Mouse (Mus musculus): ENCODE measurements around the gene Exosc9. TPM values are rescaled to one million over a fixed set of nuclear protein-coding genes. Genes with fewer than 3 reads are reported as not detected.
A peak's percentile ranks its signal among the peaks of the same experiment; 100 is the strongest.
"Not testable (repeated sequence)": the region's sequence is repeated elsewhere in the genome, so short reads cannot be mapped to it uniquely, and the experiment has no call there.

The Exosc9 gene
- polyA plus RNA-seq, 1 experiment from 2014 or later = 84.8 TPM

- ATAC-seq (ENCODE audit: low FRiP score) = no peak
These were observed 11.3 kb downstream of the Exosc9 start for GRCm38 (mm10) chr3:36563666-36564065.

GRCm38 (mm10) chr3:36569836-36570235, 17.4 kb downstream of the Exosc9 start:
- ATAC-seq (ENCODE audit: low FRiP score) = no peak
- no peaks in the 10 kb centered on the region for H3K9me3 ChIP-seq
- H3K27ac ChIP-seq = no peak overlapping the region
- peaks cover 22% of the 10 kb centered on the region for H3K4me1 ChIP-seq (replicated peaks)
- H3K4me2 ChIP-seq = peak overlapping the region; percentile 100
- H3K9ac ChIP-seq = no peak overlapping the region
- peaks cover 40% of the 10 kb centered on the region for H3K36me3 ChIP-seq
- H3K4me3 ChIP-seq = no peak overlapping the region
- H3K27me3 ChIP-seq = no peaks in the 10 kb centered on the region
- WGBS = 93% methylated on average over 5 of the region's 5 CpGs

More at GRCm38 (mm10) chr3:36563666-36564065, 11.3 kb downstream of the Exosc9 start:
- Histone ChIP-seq H3K4me3 (no peak overlapping the region), H3K4me2 (no peak overlapping the region), H3K9ac (no peak overlapping the region), H3K9me3 (no peaks in the 10 kb centered on the region), H3K4me1 (replicated peaks) (no peaks in the 10 kb centered on the region), H3K36me3 (peaks cover 86% of the 10 kb centered on the region), H3K27me3 (no peaks in the 10 kb centered on the region), H3K27ac (no peak overlapping the region)
- 95% methylated on average over 3 of the region's 3 CpGs for WGBS

GRCm38 (mm10) chr3:36571361-36571826, 19.0 kb downstream of the Exosc9 start:
- no peak; the same call in none of the 2 replicates for ATAC-seq (ENCODE audit: low FRiP score)
- peak overlapping the region; percentile 100 for H3K4me2 ChIP-seq
- H3K4me3 ChIP-seq = peak overlapping the region; percentile 57
- H3K27ac ChIP-seq = peak overlapping the region; percentile 40; the same call in 1 of the 2 replicates
- no peaks in the 10 kb centered on the region for H3K27me3 ChIP-seq
- H3K4me1 ChIP-seq (replicated peaks) = peaks cover 22% of the 10 kb centered on the region
- peak overlapping the region; percentile 72 for H3K9ac ChIP-seq
- H3K36me3 ChIP-seq = peaks cover 31% of the 10 kb centered on the region
- WGBS = under 1% methylated on average over 46 of the region's 46 CpGs
- no peaks in the 10 kb centered on the region for H3K9me3 ChIP-seq

- H3K4me2 ChIP-seq = peak within 1 kb of the TSS; percentile 100
- peaks cover 22% of the 10 kb centered on the region for H3K4me1 ChIP-seq (replicated peaks)
- H3K4me3 ChIP-seq = peak within 1 kb of the TSS; percentile 57
- ATAC-seq (ENCODE audit: low FRiP score) = peak; percentile 100
- WGBS = under 1% methylated on average over 60 of the region's 60 CpGs
- peaks cover 26% of the 10 kb centered on the region for H3K36me3 ChIP-seq
- peak within 1 kb of the TSS; percentile 72 for H3K9ac ChIP-seq
- peak within 1 kb of the TSS; percentile 88 for H3K27ac ChIP-seq
- no peaks in the 10 kb centered on the region for H3K27me3 ChIP-seq
- H3K9me3 ChIP-seq = no peaks in the 10 kb centered on the region
These were observed 19.5 kb downstream of the Exosc9 start, which contains the start of gene Ccna2 for GRCm38 (mm10) chr3:36571827-36572378. TSS of gene Ccna2 (minus strand) at chr3:36572150.

GRCm38 (mm10) chr3:36598811-36599210, 46.4 kb downstream of the Exosc9 start:
- Histone ChIP-seq H3K36me3 (peaks cover 28% of the 10 kb centered on the region), H3K27ac (no peak overlapping the region), H3K9me3 (no peaks in the 10 kb centered on the region), H3K4me1 (replicated peaks) (no peaks in the 10 kb centered on the region), H3K4me3 (no peak overlapping the region), H3K4me2 (no peak overlapping the region), H3K9ac (no peak overlapping the region), H3K27me3 (no peaks in the 10 kb centered on the region)
- 77% methylated on average over 3 of the region's 3 CpGs for WGBS
- ATAC-seq (ENCODE audit: low FRiP score) = no peak

GRCm38 (mm10) chr3:36599773-36600172, 47.4 kb downstream of the Exosc9 start:
- not testable (repeated sequence) for ATAC-seq (ENCODE audit: low FRiP score)

GRCm38 (mm10) chr3:36605894-36606783, 53.7 kb downstream of the Exosc9 start:
- Histone ChIP-seq H3K36me3 (peaks cover 26% of the 10 kb centered on the region), H3K27me3 (no peaks in the 10 kb centered on the region), H3K27ac (no peak overlapping the region), H3K4me2 (no peak overlapping the region), H3K9me3 (no peaks in the 10 kb centered on the region), H3K4me3 (no peak overlapping the region), H3K9ac (no peak overlapping the region), H3K4me1 (replicated peaks) (no peaks in the 10 kb centered on the region)
- no peak for ATAC-seq (ENCODE audit: low FRiP score)
- 79% methylated on average over 7 of the region's 7 CpGs for WGBS

More at GRCm38 (mm10) chr3:36599773-36600172, 47.4 kb downstream of the Exosc9 start:
- H3K4me2 ChIP-seq; H3K4me1 ChIP-seq (replicated peaks); H3K27ac ChIP-seq; H3K4me3 ChIP-seq; H3K9me3 ChIP-seq; H3K9ac ChIP-seq; H3K27me3 ChIP-seq: not testable (repeated sequence)
- WGBS = 91% methylated on average over 8 of the region's 9 CpGs
- H3K36me3 ChIP-seq = peaks cover 26% of the 10 kb centered on the region

GRCm38 (mm10) chr3:36612687-36613086, 60.3 kb downstream of the Exosc9 start:
- Histone ChIP-seq H3K4me3 (peak overlapping the region; percentile 61), H3K27me3 (no peaks in the 10 kb centered on the region), H3K27ac (peak overlapping the region; percentile 82), H3K9me3 (no peaks in the 10 kb centered on the region), H3K4me2 (peak overlapping the region; percentile 60), H3K36me3 (peaks cover 6% of the 10 kb centered on the region), H3K4me1 (replicated peaks) (peaks cover 11% of the 10 kb centered on the region), H3K9ac (peak overlapping the region; percentile 82)
- ATAC-seq (ENCODE audit: low FRiP score) = peak; percentile 68
- WGBS = 5% methylated on average over 6 of the region's 6 CpGs

GRCm38 (mm10) chr3:36613202-36613907, 60.9 kb downstream of the Exosc9 start, which contains the start of gene Bbs7:
TSS of gene Bbs7 (minus strand) at chr3:36613477.
- peaks cover 6% of the 10 kb centered on the region for H3K36me3 ChIP-seq
- ATAC-seq (ENCODE audit: low FRiP score) = peak; percentile 100
- peak within 1 kb of the TSS; percentile 61 for H3K4me3 ChIP-seq
- H3K9me3 ChIP-seq = no peaks in the 10 kb centered on the region
- H3K9ac ChIP-seq = peak within 1 kb of the TSS; percentile 82
- H3K27ac ChIP-seq = peak within 1 kb of the TSS; percentile 82
- peaks cover 11% of the 10 kb centered on the region for H3K4me1 ChIP-seq (replicated peaks)
- 3% methylated on average over 38 of the region's 38 CpGs for WGBS
- no peaks in the 10 kb centered on the region for H3K27me3 ChIP-seq
- H3K4me2 ChIP-seq = peak within 1 kb of the TSS; percentile 60

GRCm38 (mm10) chr3:36613908-36614255, 61.5 kb downstream of the Exosc9 start:
- H3K9me3 ChIP-seq = no peaks in the 10 kb centered on the region
- peak overlapping the region; percentile 61; the same call in 1 of the 2 replicates for H3K4me3 ChIP-seq
- 67% methylated on average over 5 of the region's 5 CpGs for WGBS
- H3K9ac ChIP-seq = no peak overlapping the region
- peaks cover 11% of the 10 kb centered on the region for H3K4me1 ChIP-seq (replicated peaks)
- H3K27me3 ChIP-seq = no peaks in the 10 kb centered on the region
- H3K27ac ChIP-seq = no peak overlapping the region
- no peak for ATAC-seq (ENCODE audit: low FRiP score)
- peaks cover 2% of the 10 kb centered on the region; the same call in 1 of the 2 replicates for H3K36me3 ChIP-seq
- H3K4me2 ChIP-seq = peak overlapping the region; percentile 60

All from hindbrain, embryonic 13.5 days (tissue).